Mouse (Mus musculus): ENCODE data around the gene Ndufb6.

Ndufb6 gene

DNA sequence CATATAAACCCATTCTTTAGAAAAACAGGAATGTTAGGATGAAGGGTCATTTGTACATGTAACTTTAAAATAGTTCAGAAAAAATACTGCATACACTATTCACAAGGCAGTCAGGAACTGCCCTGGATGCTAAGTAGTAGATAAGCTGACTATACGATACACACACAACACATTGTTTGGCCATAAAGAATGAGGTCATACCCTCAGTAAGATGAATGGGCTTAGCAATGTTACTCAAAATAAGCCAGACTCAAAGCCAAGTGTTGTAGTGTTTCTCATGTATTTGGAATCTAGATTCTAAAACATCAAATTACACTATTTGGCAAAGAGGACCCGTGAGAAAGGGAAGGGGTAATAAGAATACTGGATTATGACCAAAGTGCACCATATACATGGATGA is 25.5 kb downstream of the Ndufb6 start:
- no peak for DNase-seq

DNA sequence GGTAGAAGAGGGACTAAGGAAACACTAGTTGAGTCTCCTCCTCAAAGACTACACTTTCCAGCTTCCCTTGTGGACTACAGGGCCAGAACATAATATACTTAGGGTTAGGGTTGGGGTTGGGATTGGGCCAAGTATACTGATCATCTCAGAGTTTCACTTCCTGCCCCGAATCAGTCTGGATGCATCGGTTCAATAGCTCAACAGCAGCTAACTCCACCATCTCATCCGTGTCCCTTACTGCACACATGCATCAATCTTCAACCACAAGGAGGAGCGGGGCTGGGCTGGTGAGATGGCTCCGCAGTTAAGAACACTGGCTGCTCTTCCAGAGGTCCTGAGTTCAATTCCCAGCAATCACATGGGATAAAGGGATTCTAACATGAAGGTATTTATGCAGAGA is 28.2 kb downstream of the Ndufb6 start:
- DNase-seq: no peak

DNA sequence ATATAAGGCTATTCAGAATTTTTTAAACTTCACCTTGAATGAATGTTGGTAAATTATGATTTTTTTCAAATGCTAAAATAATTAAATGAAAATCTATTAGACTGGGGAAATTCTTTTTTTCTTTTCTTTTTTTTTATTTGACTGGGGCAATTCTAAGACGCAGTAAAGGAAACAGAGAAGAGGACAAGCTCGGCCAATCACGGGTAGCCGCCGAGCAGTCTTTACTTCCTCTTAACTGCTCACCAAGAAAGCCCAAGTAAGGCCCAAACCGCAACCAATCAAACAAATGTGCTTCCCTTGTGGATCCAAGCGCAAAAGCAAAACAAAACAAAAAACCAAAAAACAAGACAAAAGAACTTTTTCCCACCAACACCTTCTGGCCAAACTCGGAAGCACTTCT is 35.2 kb downstream of the Ndufb6 start:
- no peak for DNase-seq

DNA sequence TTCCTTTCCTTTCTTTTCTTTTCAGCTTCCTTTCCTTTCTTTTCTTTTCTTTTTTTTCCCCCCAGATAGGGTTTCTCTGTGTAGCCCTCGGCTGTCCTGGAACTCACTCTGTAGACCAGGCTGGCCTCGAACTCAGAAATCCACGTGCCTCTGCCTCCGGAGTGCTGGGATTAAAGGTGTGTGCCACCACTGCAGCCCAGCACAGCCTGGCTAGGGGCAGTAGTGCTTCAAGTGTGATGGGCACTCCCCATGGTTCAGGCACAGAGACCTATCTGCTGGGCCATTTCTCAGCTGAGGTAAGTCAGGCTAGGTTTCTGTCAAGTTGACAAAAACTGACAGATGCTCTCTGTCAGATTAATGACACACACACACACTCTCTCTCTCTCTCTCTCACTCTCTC is 36.2 kb downstream of the Ndufb6 start:
- no peak for DNase-seq

DNA sequence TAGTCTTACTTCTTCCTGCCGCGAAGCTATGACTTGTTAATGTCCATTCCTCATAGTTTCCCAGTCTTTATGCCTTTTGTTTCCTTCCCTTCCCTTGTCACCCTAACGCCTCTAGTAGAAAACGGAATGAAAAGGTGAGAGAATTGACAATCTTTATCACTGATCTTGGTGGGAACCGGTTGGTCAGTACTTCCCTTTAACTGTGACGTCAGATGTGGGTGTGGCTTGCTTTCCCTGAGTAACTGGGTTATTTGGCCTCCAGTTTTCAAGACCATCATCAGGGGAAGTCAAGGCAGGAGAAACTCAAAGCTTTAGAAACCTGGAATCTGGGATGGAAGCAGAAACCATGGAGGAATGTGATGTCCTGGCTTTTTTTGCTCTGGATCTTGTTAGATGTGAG is 37.3 kb downstream of the Ndufb6 start:
- no peak for DNase-seq

DNA sequence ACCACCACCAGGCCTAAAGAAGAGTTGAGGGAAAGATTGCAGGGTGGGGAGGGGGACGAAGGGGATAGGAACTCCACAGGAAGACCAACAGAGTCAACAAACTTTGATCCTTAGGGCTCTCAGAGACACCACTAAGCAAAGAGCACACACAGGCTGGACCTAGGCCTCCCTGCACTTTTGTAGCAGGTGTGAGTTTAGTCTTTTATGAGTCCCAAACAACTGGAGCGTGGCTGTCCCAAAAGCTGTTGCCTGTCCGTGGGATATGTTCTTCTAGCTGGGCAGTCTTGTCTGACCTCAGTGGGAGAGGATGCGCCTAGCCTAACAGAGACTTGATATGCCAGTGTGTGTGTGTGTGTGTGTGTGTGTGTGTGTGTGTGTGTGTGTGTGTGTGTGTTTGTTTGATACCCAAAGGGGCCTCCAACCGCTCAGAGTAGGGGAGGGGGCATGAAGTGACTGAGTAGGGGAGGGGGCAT is 38.9 kb downstream of the Ndufb6 start:
- DNase-seq: no peak

DNA sequence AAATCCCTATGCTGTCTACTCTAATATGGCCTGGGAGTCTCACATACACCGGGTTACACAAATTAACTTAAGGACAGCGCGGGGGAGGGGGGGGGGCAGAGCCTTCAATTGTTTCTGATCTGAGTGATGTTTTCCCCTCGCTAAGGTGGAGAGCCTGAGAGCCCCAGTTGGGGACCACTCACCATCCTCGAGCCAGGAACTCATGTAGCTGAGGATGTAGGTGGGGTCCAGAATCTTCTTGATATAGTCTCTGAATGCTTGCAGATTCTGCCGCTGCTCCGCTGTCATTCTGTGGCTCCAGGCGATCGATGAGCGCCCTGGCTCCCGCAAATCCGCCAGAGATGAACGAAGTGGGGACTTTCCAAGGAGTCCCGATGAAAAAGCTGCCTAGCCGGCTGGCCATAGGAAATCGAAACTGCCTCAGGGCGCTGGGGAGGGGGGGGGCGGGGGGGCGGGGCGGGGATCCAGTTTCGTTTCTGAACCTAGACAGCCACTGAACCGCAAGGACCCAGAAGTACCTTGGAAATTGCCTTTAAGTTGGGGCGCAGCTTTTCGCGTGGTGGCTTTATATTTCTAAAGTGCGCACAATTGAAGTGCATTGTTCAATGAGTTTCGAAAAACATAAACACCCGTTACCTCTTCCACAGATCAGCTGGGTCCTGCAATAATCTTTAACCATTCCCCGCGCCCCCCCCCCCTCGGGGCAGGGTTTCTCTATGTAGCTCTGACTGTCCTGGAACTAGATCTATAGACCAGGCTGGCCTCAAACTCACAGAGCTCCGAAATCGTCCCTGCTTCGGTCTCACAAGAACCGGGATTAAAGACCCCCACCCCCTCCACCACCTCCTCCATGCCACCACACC is 39.6 kb downstream of the Ndufb6 start, which contains the start of gene Ddx58:
Gene Ddx58, minus strand, starts transcription at position 420 of the 863 bp plus-strand sequence.
- peak; percentile 11 to 13 for DNase-seq

DNA sequence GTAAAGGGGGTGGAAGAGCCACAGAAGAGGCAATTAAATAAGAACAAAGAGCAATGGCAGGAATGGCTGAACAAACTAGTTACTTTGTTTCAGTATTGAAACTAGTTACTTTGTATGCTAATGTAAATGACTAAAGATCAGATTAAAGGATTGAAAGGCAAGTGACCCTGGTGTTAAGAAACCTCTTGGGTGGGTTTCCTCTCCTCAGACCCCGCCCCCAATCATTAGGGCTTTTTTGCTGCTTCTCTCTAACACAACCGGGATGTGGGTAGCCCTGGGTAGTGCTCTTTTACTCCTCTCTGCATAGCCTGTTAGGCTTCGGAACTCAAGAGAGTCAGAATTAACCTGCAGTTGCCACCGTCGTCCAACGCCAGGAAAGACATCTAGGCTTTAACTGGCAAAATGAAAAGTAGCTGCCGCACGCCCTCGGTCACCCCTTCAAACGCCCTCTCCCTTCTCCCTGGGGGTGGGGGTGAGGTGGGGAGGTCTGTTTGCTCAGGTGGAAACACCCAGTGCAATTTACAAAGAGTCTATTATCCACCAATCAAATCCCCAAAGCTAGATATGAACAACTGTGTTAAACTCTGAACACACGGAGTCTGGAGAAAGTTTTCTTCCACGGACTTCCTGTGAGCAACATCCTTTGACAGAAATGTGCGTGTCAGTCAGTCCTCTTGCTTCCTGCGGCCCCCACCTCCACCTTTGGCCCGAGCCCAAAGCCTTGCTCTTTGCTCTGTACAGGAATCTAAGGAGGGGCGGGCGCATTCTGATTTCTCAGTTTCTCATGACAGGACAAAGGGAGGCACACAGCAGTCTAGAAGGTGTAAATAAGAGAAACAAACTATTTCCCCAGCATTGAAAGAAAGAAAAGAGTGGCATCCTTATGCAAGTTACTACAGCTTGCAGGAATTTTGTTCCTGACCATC is 40.5 kb downstream of the Ndufb6 start:
- DNase-seq: peak; percentile 26 to 34

DNA sequence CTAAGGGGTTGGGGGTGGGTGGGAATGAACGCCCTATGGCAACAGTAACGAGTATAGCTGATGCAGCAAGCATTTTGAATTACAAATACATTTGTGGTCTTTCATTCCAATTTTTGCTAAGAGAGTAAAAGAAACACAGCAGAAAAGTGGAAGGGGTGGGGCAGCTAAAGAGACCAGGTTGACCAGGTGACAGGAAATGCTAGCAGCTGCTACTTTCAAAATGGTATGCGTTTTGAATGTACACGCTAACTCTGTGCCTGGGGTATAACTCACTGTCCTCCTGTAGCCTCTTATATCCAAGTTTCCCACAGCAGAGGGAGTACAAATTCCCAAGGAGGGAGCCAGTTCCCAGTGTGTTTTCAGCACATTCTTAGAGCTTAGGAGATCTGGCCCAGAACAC is 42.4 kb downstream of the Ndufb6 start:
- no peak for DNase-seq

DNA sequence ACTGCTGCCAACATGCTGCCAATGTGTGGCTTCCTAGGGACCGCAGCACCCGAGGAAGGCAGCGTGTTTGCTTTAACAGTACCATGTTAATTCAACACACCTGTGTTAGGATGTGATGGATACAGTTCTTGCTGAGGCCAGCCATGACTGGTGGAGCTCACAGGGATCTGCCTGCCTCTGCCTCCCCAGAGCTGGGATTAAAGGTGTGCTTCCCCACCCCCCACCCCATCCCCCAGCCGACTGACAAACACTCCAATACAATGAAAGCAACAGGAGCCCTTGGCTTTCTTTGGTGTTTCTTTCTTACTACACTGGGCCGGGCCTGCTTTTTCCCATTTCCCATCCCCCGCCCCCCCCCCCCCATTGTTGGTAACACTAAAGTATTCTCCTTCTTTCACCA is 45.0 kb downstream of the Ndufb6 start:
- DNase-seq: no peak

DNA sequence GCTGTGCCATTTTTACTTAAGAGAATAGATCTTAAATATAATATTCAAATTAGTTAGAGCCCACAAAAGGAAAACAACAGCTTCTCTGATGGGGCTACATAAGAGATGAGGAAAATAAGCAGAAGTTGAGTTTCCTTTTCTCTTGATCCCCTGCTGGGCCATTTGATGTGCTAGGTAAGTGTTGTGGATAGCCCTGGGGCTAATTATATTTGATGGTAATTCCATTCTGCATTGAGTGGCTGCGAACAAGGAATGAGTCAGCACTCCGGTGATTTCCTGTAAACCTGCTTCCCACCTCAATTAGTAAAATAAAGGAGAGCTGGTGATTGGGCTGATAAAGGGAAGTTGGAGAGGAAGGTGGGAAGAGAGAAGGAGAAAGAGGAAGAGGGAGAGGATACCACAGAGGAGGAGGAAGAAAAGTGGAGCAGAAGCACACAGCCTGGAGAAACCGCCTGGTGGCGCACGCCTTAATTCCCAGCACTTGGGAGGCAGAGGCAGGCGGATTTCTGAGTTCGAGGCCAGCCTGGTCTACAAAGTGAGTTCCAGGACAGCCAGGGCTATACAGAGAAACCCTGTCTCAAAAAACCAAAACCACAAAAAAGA is 46.1 kb downstream of the Ndufb6 start:
- DNase-seq: no peak

DNA sequence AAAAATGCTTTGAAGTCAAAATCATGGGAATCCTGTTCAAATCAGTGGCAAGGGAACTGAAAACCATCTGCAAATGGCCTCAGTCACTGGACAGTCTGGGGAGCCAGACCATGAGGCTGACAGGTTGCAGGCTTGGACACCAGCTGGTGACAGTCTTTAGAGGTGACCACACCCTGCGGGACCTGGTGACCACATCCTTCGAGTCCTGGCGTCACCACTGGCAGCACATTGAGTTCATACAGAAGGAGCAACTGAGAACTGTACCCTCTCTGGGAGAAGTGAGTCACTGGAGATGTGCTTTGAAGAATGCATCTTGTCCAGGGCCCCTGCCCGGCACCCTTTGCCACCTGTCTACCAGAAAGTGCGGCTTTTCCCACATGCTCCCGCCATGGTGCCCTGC is 49.5 kb downstream of the Ndufb6 start:
- no peak for DNase-seq

DNA sequence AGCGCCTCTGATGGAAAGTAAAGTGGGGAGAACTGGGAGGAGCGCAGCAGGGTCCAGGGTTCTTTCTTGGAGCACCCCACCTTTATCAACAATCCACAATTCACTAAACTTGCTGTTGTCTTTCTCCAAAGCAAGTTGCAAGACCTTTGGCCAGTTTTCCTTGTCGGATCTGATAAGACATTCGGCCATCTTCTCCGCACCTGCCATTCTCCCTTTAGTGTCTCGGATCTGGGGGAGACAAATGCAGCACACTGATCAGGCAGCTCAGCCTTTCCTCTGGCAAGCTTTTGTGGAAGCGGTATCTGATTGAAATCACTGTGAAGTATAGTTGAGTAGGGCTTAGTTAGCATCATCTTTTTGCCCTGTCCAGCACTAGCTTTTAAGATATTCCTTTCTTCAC is 51.3 kb downstream of the Ndufb6 start:
- DNase-seq: no peak

DNA sequence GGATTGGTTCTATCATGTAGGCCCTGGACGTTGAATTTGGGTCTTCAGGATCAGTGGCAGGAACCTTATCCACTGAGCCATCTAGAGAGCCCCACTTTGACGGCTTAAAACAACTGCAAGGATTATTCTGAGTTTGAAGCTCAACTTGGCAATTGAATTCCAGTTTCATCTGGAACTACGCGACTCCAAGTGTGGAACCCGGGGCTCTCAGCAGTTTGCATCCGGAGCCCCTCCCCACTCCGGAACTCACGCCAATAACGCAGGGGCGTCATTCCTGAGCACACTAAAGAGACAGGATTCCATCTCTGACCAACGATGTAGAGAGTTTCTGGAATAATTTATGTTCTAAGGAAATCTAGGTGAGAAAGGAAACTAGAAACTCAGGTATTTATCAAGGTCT is 52.1 kb downstream of the Ndufb6 start:
- no peak for DNase-seq

DNA sequence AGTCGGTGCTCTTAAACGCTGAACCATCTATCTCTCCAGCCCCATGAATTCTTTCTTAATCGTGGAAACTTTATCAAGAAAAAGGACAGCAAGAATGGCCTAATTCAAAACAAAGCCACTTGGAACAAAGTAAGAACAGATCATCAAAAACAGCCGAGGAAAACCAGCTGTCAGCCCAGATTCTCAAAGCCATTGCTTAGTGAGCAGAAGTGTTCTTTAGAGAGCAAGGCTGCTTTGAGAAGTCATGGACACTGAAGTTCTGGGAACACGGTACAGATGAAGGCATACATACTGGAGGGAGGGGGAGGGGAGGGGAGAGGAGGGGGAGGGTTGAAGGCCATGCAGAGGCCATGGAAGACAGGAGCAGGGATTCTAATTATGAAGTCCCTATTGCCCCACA is 53.1 kb downstream of the Ndufb6 start:
- DNase-seq: no peak

DNA sequence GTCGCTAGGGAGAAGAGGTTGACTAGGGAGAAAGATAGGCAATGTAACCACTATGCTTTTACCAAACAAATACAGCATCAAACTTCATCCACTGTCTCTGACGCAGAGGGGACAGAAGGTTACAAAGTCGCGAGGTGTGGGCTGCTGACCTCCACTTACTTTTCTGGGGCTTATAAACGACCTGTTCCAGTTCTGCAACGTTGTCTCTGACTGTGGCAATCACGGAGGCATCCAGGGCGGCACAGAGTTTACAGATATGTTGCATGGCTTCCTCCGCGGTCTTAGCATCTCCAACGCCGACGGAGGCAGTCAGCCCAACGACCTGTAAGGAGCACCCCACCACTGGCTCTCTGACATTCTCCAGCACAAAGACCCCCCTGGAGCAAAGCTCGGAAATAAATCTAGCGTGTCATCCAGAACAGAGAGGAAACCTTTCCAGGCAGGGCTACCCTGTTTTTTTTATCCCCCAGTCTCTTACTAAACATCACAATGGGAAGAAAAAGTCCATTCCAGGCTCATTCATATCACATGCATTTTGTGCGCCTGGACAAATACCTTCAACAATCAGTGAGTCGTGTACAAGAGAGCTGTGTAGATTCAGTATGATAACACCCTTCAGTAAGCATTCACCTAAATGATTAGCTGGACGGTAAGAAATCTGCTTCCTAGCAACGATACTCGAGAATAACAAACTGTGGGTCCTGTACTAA is 57.2 kb downstream of the Ndufb6 start:
- DNase-seq: no peak

DNA sequence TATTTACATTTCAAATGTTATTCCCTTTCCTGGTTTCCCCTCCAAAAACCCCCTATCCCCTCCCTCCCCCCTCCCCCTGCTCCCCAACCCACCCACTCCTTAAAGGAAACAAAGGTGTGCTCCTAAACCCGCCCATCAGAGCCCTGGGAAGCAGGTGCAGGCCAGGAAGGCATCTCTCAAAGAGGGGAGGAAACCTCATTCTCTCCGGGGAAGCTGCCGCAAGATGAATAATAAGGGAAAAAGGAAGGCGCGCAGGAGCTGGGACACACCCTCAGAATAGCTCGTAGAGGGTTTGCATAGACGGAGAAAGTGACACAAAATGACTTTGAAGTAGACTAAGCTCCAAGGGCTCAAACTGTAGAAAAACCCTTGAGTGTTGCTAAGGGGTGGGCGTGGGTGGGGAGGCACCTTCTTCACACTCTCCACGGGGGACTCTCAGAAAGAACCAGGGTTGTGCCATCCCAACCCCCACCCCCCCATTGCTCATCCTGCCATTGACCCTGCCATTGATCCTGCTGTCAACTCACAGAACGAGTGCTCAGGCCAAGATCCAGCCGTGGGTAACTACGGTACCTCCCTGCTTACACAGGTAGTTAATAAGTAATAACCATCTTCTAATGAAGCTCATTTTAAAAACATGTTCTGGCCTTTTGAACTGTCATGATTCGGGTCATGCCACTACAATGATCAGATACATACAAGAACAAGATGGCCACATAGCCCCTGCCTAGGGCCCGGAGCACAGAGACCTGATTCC is 58.0 kb downstream of the Ndufb6 start:
- no peak for DNase-seq
